12 mouse cellular contexts compared by ENCODE assay signal in the genomic region with DNA sequence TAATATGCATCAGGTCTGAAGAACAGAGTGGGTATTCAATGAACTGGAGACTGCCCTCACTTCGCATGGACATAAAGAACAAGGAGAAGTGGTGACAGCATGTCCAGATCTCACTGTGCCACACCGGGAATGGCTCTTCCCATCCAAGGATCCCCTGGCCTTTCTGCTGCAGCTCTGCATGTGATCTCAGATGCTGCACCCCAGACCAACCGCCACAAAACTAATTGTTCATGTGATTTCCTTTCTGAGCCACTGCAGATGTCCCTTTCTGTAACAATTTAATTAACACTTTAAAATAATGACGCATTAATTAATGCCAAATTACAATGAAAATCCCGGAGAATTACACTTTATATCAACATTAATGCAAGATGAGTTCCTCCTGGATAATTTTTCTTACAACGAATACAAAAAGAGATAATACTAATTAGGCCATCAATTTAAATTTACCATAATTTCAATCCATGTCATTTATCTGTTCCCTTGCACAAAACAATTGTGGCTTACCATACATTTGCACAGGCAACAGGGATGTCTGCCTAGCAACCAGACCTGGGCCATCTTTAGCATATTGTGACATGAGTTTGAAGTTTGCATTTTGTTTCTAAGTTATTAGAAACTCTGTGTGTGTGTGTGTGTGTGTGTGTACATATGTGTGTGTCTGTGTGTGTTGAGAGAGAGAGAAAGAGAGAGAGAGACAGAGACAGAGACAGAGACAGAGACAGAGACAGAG.
"Had no signal": no experiment of that assay in that cellular context is flagged by ENCODE, and none has a peak within 500 bp of the region (broad histone marks: within the 10 kb centered on the region; RNA-seq: fewer than 3 reads in every experiment).

No protein-coding gene starts in this region.

- H3K4me1 ChIP-seq: liver, embryonic 15.5 days; midbrain, embryonic 15.5 days; neural tube, embryonic 12.5 days had no signal

- H3K4me3 ChIP-seq: kidney, embryonic 15.5 days; limb, embryonic 10.5 days; liver, embryonic 15.5 days; midbrain, embryonic 15.5 days; neural tube, embryonic 12.5 days had no signal

- H3K27me3 ChIP-seq: kidney, embryonic 15.5 days; liver, embryonic 15.5 days; midbrain, embryonic 15.5 days; neural tube, embryonic 12.5 days had no signal

- H3K9me3 ChIP-seq: kidney, embryonic 15.5 days; limb, embryonic 10.5 days; liver, embryonic 15.5 days; midbrain, embryonic 15.5 days; neural tube, embryonic 12.5 days had no signal

- H3K27ac ChIP-seq: kidney, embryonic 15.5 days; limb, embryonic 10.5 days; liver, embryonic 15.5 days; midbrain, embryonic 15.5 days; neural tube, embryonic 12.5 days had no signal

- DNase-seq: kidney, postnatal 14 days; lung, adult 2 months; lung, postnatal 36 days; right cerebral cortex, postnatal 14 days; thymus, postnatal 4 days had no signal

- H3K4me2 ChIP-seq: kidney, embryonic 15.5 days; liver, embryonic 11.5 days; liver, embryonic 15.5 days; midbrain, embryonic 15.5 days; neural tube, embryonic 12.5 days had no signal

- H3K36me3 ChIP-seq: kidney, embryonic 15.5 days; limb, embryonic 10.5 days; liver, embryonic 15.5 days; midbrain, embryonic 15.5 days; neural tube, embryonic 12.5 days had no signal

- ATAC-seq: lung, postnatal 0 days; midbrain, embryonic 15.5 days had no signal

- H3K9ac ChIP-seq: kidney, embryonic 15.5 days; liver, embryonic 15.5 days; midbrain, embryonic 15.5 days; neural tube, embryonic 12.5 days had no signal
